Mouse (Mus musculus) midbrain, embryonic 14.5 days (tissue): ENCODE measurements around the gene Ly86. TPM values are rescaled to one million over a fixed set of nuclear protein-coding genes. Genes with fewer than 3 reads are reported as not detected.

Experiments
- ATAC-seq: fragments of 200-750 bp; cut with Nextera tagmentation; 2 replicates; pipeline ENCODE4 v1.8.0; 2017; ENCODE audit warnings: moderate number of reproducible peaks, moderate library complexity; ENCODE audit not compliant: low FRiP score, low TSS enrichment
- DNase-seq: peaks from one replicate; pipeline ENCODE4 v3.0.0-alpha.2; 2015
- H3K27ac ChIP-seq: fragments of 300-500 bp; sonication (generic); replicated peaks from 2 replicates; pipeline ENCODE4 v1.5.1; 2014; ENCODE audit warnings: mild to moderate bottlenecking, low read depth, low read length, moderate library complexity
- H3K27me3 ChIP-seq: fragments of 300-500 bp; sonication (generic); 2 replicates; pipeline ENCODE4 v1.6.1; 2014; ENCODE audit warnings: low read length, control low read depth, mixed read lengths; ENCODE audit not compliant: control insufficient read depth, insufficient read depth
- H3K36me3 ChIP-seq: fragments of 300-500 bp; sonication (generic); 2 replicates; pipeline ENCODE4 v1.6.1; 2014; ENCODE audit warnings: low read length, control low read depth; ENCODE audit not compliant: control insufficient read depth, insufficient read depth
- H3K4me1 ChIP-seq: fragments of 300-500 bp; sonication (generic); 2 replicates; pipeline ENCODE4 v1.6.1; 2014; ENCODE audit warnings: mild to moderate bottlenecking, antibody characterized with exemption, low read length, control low read depth; ENCODE audit not compliant: control insufficient read depth, insufficient read depth
- H3K4me2 ChIP-seq: fragments of 300-500 bp; sonication (generic); 2 replicates; pipeline ENCODE4 v1.6.1; 2014; ENCODE audit warnings: mild to moderate bottlenecking, low read length, moderate library complexity
- H3K4me3 ChIP-seq: fragments of 300-500 bp; sonication (generic); replicated peaks from 2 replicates; pipeline ENCODE4 v1.5.1; 2014; ENCODE audit warnings: low read depth, low read length
- H3K9ac ChIP-seq: fragments of 300-500 bp; sonication (generic); replicated peaks from 2 replicates; pipeline ENCODE4 v1.6.1; 2014; ENCODE audit warnings: mild to moderate bottlenecking, low read length, moderate library complexity
- H3K9me3 ChIP-seq: fragments of 300-500 bp; sonication (generic); 2 replicates; pipeline ENCODE4 v1.6.1; 2016; ENCODE audit warnings: low read length, control low read depth, mixed read lengths; ENCODE audit not compliant: control insufficient read depth
- WGBS: fragments of 180-500 bp; shearing (Covaris S2); extraction: QIAGEN DNeasy Blood & Tissue Kit; methylation state at CpG from one replicate; pipeline ENCODE4 v1.1.7; 2014; 5-methylcytosine and 5-hydroxymethylcytosine counted together
- polyA plus RNA-seq: library from polyadenylated mRNA; unstranded; fragments of >200 nt; fragmentation: Nextera tagmentation; extraction: Ambion mirVana; gene quantifications from 2 replicates; pipeline ENCODE4 v1.2.1, GENCODE M21; 2014

Gene Ly86
- polyA plus RNA-seq, 1 experiment from 2014 or later, result 12.0 TPM

GRCm38 (mm10) chr13:37432653-37433052 is 87.6 kb downstream of the Ly86 start:
- 39% methylated on average over 4 of the region's 4 CpGs for WGBS

DNA sequence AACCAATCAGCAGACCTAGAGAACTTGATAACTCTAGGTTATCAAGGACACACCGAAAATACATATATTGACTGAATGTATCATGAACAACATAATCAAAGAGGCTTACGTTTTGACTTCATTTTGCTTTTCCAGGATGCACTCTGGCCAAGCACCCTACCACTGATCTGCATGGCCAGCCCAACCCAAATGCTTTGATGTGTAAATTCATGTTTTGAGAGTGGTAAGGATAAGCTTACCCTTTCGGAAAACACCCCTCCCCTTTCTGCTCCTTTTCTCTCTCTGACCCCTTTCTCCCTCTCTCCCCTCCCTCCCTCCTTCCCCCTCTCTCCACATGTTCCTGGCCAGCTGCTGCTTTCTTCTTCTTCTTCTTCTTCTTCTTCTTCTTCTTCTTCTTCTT is 88.1 kb downstream of the Ly86 start:
- 22% methylated on average over 3 of the region's 3 CpGs for WGBS
- Histone ChIP-seq H3K9me3 (no peaks in the 10 kb centered on the region), H3K4me2 (no peak overlapping the region), H3K4me1 (peaks cover 4% of the 10 kb centered on the region; the same call in 1 of the 2 replicates), H3K27ac (no peak overlapping the region), H3K4me3 (no peak overlapping the region), H3K9ac (no peak overlapping the region), H3K27me3 (peaks cover 19% of the 10 kb centered on the region), H3K36me3 (no peaks in the 10 kb centered on the region)
- DNase-seq (no peak), ATAC-seq (no peak)

More at GRCm38 (mm10) chr13:37432653-37433052, 87.6 kb downstream of the Ly86 start:
- Histone ChIP-seq H3K4me3 (no peak overlapping the region), H3K9ac (no peak overlapping the region), H3K27me3 (peaks cover 19% of the 10 kb centered on the region), H3K4me1 (peaks cover 4% of the 10 kb centered on the region; the same call in 1 of the 2 replicates), H3K9me3 (no peaks in the 10 kb centered on the region), H3K27ac (no peak overlapping the region), H3K36me3 (no peaks in the 10 kb centered on the region), H3K4me2 (no peak overlapping the region)
- DNase-seq, result no peak
- ATAC-seq, result no peak

GRCm38 (mm10) chr13:37433730-37434129 is 88.7 kb downstream of the Ly86 start:
- Histone ChIP-seq H3K27me3 (peaks cover 19% of the 10 kb centered on the region), H3K27ac (no peak overlapping the region), H3K36me3 (no peaks in the 10 kb centered on the region), H3K4me3 (no peak overlapping the region), H3K9me3 (no peaks in the 10 kb centered on the region), H3K4me1 (peaks cover 4% of the 10 kb centered on the region; the same call in 1 of the 2 replicates), H3K9ac (no peak overlapping the region), H3K4me2 (no peak overlapping the region)
- DNase-seq, result no peak
- WGBS, result 14% methylated on average over 3 of the region's 3 CpGs
- ATAC-seq, result no peak

DNA sequence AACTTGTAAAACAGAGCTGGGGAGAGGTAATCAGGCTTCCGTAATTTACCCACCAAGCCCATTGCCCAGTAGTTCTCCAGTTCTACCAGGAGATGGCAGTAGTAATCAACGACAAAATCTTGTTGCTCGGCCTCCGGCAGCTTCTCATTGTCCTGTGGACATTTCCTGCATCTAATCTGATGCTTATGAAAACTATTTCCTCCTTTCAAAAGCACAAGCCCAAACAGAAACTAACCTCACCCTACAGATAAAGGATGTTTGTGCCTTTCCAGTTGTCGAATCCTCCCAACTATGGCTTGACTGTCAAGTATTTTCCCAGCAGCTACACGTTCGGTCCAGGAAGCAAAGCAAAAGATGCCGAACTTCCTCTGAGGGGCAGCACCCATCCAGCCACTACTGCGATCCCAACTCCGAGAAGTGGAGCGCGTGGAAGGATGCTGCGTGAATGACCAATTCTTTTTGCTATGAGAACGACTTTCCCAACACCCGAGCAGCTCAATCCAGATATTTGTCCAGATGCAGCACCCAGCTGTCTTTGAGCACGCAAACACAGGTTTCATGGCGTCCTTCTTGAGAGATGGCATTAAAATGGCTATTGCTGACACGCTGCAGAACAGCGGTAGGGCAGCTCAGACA is 89.2 kb downstream of the Ly86 start:
- H3K27ac ChIP-seq, result no peak overlapping the region
- peaks cover 4% of the 10 kb centered on the region; the same call in 1 of the 2 replicates for H3K4me1 ChIP-seq
- no peaks in the 10 kb centered on the region for H3K9me3 ChIP-seq
- H3K4me2 ChIP-seq, result peak overlapping the region; percentile 71
- H3K36me3 ChIP-seq, result no peaks in the 10 kb centered on the region
- WGBS, result under 1% methylated on average over 19 of the region's 19 CpGs
- peak overlapping the region; percentile 37 for H3K4me3 ChIP-seq
- H3K9ac ChIP-seq, result peak overlapping the region; percentile 31
- H3K27me3 ChIP-seq, result peaks cover 19% of the 10 kb centered on the region
- ATAC-seq, result 0 out of 2 replicates have a peak, but pooled peaks have one; percentile 64
- DNase-seq, result peak; percentile 93

GRCm38 (mm10) chr13:37434841-37435240 is 89.8 kb downstream of the Ly86 start:
- Histone ChIP-seq H3K27me3 (peaks cover 19% of the 10 kb centered on the region), H3K9me3 (no peaks in the 10 kb centered on the region), H3K27ac (no peak overlapping the region), H3K36me3 (no peaks in the 10 kb centered on the region), H3K4me2 (peak overlapping the region; percentile 71), H3K4me1 (peaks cover 4% of the 10 kb centered on the region; the same call in 1 of the 2 replicates), H3K9ac (0 out of 2 replicates have a peak overlapping the region, but pooled peaks have one; percentile 31), H3K4me3 (peak overlapping the region; percentile 37)
- ATAC-seq (no peak), DNase-seq (no peak)
- WGBS, result 4% methylated on average over 9 of the region's 9 CpGs

DNA sequence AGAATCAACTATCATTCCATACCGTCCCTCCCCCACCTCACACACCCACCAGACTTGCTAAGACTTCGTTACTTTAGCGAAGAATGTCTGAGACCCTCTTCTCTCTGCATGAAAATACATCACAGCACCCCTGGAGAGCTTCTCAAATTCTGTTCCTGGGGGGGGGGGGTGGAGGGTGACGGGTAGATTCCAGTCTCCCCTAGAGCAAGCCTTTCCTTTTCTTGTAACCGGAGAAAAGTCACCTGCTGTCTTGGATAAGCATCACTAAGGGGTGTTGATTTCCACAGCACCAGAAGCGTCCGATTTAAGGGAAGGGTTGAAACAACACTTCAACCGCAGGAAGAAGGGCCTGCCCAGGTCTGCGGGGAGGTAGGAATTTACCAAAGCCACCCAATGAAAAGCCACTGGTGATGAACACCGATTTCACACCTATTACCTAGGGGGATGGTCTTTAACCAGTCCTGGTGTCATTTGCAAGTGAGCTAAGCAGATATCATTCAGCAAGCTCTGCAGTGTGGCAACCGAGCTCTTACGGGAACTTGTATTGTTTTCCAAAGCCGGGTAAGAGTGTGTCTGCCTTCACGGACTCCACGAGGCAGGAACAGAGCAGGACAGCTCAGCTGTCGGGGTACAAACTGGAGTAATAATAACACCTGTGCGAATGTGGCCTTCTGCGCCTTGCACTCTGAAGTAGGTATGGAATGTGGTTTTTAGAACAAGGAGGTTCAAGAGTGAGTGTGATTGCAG is 91.4 kb downstream of the Ly86 start:
- WGBS, result 8% methylated on average over 18 of the region's 18 CpGs
- Histone ChIP-seq H3K9me3 (no peaks in the 10 kb centered on the region), H3K27ac (no peak overlapping the region), H3K36me3 (no peaks in the 10 kb centered on the region), H3K27me3 (peaks cover 19% of the 10 kb centered on the region), H3K9ac (no peak overlapping the region), H3K4me1 (peaks cover 4% of the 10 kb centered on the region; the same call in 1 of the 2 replicates), H3K4me2 (no peak overlapping the region), H3K4me3 (no peak overlapping the region)
- DNase-seq, result no peak
- no peak for ATAC-seq

GRCm38 (mm10) chr13:37438788-37439187 is 93.8 kb downstream of the Ly86 start:
- H3K4me3 ChIP-seq, result no peak overlapping the region
- DNase-seq (no peak), ATAC-seq (no peak)
- H3K27me3 ChIP-seq, result peaks cover 19% of the 10 kb centered on the region
- peaks cover 4% of the 10 kb centered on the region; the same call in 1 of the 2 replicates for H3K4me1 ChIP-seq
- H3K4me2 ChIP-seq, result no peak overlapping the region
- 90% methylated on average over 4 of the region's 4 CpGs for WGBS
- no peak overlapping the region for H3K27ac ChIP-seq
- no peak overlapping the region for H3K9ac ChIP-seq
- H3K9me3 ChIP-seq, result no peaks in the 10 kb centered on the region
- no peaks in the 10 kb centered on the region for H3K36me3 ChIP-seq

DNA sequence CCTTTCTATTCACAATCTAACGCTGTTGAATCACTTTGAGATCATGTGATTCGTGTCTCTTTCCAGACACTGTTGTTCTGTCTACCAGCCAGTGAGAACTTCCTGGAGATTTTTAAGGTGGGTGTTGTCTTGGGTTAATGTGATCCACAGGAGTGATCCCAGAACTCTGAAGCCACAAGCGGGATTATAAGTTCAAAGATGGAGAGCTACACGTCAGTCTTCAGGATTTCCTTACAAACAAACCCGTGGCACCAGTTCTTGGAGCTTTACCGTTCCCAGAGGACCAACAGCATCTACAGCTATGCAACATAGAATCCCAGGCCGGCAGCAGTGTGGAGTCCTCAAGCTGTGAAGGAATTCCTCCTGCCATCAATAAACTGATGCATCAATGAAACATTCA is 94.5 kb downstream of the Ly86 start:
- Histone ChIP-seq H3K36me3 (no peaks in the 10 kb centered on the region), H3K27me3 (peaks cover 19% of the 10 kb centered on the region), H3K4me2 (no peak overlapping the region), H3K4me1 (peaks cover 4% of the 10 kb centered on the region; the same call in 1 of the 2 replicates), H3K4me3 (no peak overlapping the region), H3K9me3 (no peaks in the 10 kb centered on the region), H3K9ac (no peak overlapping the region), H3K27ac (no peak overlapping the region)
- ATAC-seq, result no peak
- WGBS, result 70% methylated on average over 7 of the region's 7 CpGs
- no peak for DNase-seq
